Mouse (Mus musculus) hindbrain, embryonic 11.5 days (tissue): ENCODE data around the gene Fam221a. TPM values are rescaled to one million over a fixed set of nuclear protein-coding genes. Genes with fewer than 3 reads are reported as not detected.

Experiments used
- ATAC-seq: fragments of 200-750 bp; cut with Nextera tagmentation; 2 replicates; pipeline ENCODE4 v1.8.0; 2017; ENCODE audit warnings: mild to moderate bottlenecking, moderate TSS enrichment, moderate library complexity; ENCODE audit not compliant: low FRiP score
- DNase-seq: peaks from one replicate; pipeline ENCODE4 v3.0.0-alpha.2; 2015; ENCODE audit warnings: low spot score
- H3K27ac ChIP-seq: fragments of 300-500 bp; sonication (generic); 2 replicates; pipeline ENCODE4 v1.5.1; 2014; ENCODE audit warnings: mild to moderate bottlenecking, low read depth, low read length
- H3K27me3 ChIP-seq: fragments of 300-500 bp; sonication (generic); 2 replicates; pipeline ENCODE4 v1.6.1; 2014; ENCODE audit warnings: mild to moderate bottlenecking, low read length, moderate library complexity, mixed read lengths; ENCODE audit not compliant: control insufficient read depth, insufficient read depth
- H3K36me3 ChIP-seq: fragments of 300-500 bp; sonication (generic); 2 replicates; pipeline ENCODE4 v1.6.1; 2014; ENCODE audit warnings: mild to moderate bottlenecking, low read length, moderate library complexity, mixed read lengths; ENCODE audit not compliant: control insufficient read depth, insufficient read depth
- H3K4me1 ChIP-seq: fragments of 300-500 bp; sonication (generic); replicated peaks from 2 replicates; pipeline ENCODE4 v1.6.1; 2014; ENCODE audit warnings: low read length, mixed read lengths; ENCODE audit not compliant: control insufficient read depth, insufficient read depth
- H3K4me2 ChIP-seq: fragments of 300-500 bp; sonication (generic); replicated peaks from 2 replicates; pipeline ENCODE4 v1.6.1; 2014; ENCODE audit warnings: mild to moderate bottlenecking, low read depth, low read length
- H3K4me3 ChIP-seq: fragments of 300-500 bp; sonication (generic); 2 replicates; pipeline ENCODE4 v1.5.1; 2014; ENCODE audit warnings: low read depth, low read length
- H3K9ac ChIP-seq: fragments of 300-500 bp; sonication (generic); 2 replicates; pipeline ENCODE4 v1.6.1; 2014; ENCODE audit warnings: low read depth, low read length
- H3K9me3 ChIP-seq: fragments of 300-500 bp; sonication (generic); 2 replicates; pipeline ENCODE4 v1.6.1; 2016; ENCODE audit warnings: low read length; ENCODE audit not compliant: control insufficient read depth
- WGBS: fragments of 180-500 bp; shearing (Covaris S2); extraction: QIAGEN DNeasy Blood & Tissue Kit; methylation state at CpG from one replicate; pipeline ENCODE4 v1.1.7; 2014; 5-methylcytosine and 5-hydroxymethylcytosine counted together
- polyA plus RNA-seq: library from polyadenylated mRNA; unstranded; fragments of >200 nt; fragmentation: Nextera tagmentation; extraction: Ambion mirVana; gene quantifications from 2 replicates; pipeline ENCODE4 v1.2.1, GENCODE M21; 2014

Gene Fam221a
- polyA plus RNA-seq: 3.4 and 6.9 TPM in 2 replicates

DNA sequence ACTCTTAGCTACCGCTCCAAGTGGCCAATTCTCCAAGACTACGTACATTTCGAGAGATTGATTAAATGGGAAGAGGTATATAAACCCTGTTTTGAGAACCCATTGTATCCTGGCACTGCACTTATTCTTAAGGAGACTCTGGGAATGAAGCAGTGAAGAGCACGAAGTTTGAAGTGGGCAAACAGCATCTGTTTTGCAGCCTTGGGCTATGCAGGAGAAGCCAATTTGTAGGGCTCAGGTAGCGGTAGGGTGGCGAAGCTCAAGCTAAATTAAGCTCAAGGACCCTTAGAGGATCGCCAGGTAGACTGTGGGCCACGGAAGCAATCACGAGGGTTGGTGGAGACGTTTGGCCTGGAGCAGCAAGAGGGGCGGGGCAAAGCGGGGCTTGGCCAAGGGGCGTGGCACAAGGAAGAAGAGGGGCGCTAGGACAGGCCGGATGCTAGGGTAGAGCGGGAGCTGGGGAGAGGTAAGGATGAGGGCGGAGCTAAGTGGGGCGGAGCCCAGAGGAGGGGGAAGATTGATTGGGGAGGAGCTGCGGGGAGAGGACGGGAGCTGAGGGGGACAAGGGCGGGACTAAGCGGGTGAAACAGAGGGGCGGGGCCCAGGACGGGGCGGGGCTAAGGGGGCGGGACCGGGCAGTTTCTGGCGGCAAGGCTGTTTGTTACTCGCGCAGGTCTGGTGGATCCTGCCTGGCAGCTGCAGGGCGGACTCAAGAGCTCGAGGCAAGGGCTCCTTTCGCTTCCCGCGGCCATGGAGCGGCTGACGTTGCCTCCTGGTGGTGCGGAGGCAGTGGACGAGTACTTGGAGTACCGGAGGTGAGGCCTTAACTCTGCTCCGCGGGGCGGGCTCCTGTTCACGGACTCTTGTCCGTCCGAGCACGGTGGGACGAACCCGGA is at the start of gene Fam221a:
Fam221a (plus strand) TSS at position 581 of the 896 bp plus-strand sequence.
- Histone ChIP-seq H3K9me3 (no peaks in the 10 kb centered on the region), H3K27ac (no peak within 1 kb of the TSS), H3K4me1 (no peaks in the 10 kb centered on the region; the same call in 1 of the 2 replicates), H3K27me3 (no peaks in the 10 kb centered on the region), H3K4me2 (peak within 1 kb of the TSS; percentile 66), H3K9ac (peak within 1 kb of the TSS; percentile 48), H3K4me3 (peak within 1 kb of the TSS; percentile 44), H3K36me3 (no peaks in the 10 kb centered on the region)
- 5% methylated on average over 47 of the region's 49 CpGs for WGBS
- DNase-seq (peak; percentile 94), ATAC-seq (peak; percentile 97)

DNA sequence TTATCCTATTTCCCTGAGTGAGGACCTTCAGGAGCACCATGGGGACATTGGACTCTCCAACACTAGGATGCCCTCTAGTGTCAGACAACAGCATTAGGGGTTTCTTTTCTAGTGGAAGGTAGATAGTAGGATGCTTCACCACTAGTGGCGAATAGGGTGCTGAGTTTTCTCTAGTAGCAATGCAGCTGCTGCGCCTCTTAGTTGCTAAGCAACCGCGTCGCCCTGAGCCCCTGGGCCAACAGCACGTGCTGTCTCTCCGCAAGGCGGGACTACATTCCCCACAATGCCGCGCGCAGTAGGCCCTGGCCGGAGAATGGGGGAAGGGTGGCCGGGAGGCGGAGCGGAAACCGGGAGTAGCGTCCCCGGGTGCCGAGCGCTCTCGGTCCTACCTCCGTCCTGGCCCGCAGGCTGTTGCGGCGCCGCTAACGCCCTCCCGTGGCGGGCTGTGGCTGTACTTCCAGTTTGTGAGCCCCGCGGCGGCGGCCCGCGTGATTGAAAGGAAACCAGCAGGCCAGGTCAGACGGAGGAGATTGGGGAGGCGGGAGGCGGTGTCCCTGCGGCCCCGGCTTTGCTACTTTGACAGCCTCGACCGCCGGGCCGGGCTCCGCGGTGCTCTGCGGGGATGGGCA is 48.5 kb upstream of the Fam221a start, which contains the start of gene Ccdc126:
Ccdc126 (plus strand) TSS at position 309 of the 629 bp plus-strand sequence.
- peak; percentile 99 for DNase-seq
- peak within 1 kb of the TSS; percentile 81 for H3K9ac ChIP-seq
- peak within 1 kb of the TSS; percentile 53 for H3K4me2 ChIP-seq
- H3K9me3 ChIP-seq: no peaks in the 10 kb centered on the region
- no peaks in the 10 kb centered on the region for H3K27me3 ChIP-seq
- peak within 1 kb of the TSS; percentile 62 for H3K4me3 ChIP-seq
- H3K36me3 ChIP-seq: no peaks in the 10 kb centered on the region
- ATAC-seq: peak; percentile 100
- H3K27ac ChIP-seq: peak within 1 kb of the TSS; percentile 79
- H3K4me1 ChIP-seq: no peaks in the 10 kb centered on the region
- 0% methylated on average over 45 of the region's 47 CpGs for WGBS

DNA sequence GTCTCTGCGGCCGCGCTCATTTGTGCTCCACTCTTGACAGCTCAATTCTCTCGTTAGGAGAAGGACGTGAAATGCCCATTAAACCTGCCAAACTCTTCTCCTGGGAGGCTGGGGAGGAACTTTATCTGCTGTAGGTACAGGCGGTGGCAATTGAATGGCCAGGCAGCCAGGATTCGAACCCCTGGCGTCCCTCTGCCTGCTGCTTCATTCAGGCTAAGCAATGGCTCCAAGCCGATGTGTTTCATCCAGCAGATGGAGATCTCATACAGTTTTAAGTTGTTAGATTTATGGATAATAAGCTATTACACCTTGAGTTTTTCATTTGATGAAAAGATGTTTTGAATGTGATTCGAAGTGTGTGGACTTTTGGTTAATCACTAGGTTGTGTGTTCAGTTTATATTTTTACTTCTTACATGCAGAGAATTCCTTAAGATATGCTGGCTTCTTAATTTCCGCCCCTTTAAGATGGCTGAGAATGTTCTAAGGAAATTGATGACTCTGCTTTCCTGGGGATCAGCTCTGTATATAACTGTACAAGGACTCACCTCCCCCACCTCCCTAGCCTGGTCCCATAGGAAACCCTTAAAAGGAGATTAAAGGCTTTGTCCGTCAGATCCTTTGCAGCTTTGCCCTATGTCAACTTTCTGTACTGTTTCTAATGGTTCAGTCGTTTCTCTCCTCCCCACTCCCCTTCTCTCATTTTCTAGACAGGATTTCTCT is 47.8 kb upstream of the Fam221a start:
- no peaks in the 10 kb centered on the region for H3K9me3 ChIP-seq
- H3K36me3 ChIP-seq: no peaks in the 10 kb centered on the region
- H3K27me3 ChIP-seq: no peaks in the 10 kb centered on the region
- H3K27ac ChIP-seq: peak overlapping the region; percentile 79
- peak overlapping the region; percentile 53 for H3K4me2 ChIP-seq
- peak overlapping the region; percentile 62 for H3K4me3 ChIP-seq
- no peaks in the 10 kb centered on the region for H3K4me1 ChIP-seq
- DNase-seq (peak; percentile 21), ATAC-seq (peak; percentile 33; the same call in 1 of the 2 replicates)
- peak overlapping the region; percentile 81 for H3K9ac ChIP-seq
- WGBS: 16% methylated on average over 13 of the region's 13 CpGs

DNA sequence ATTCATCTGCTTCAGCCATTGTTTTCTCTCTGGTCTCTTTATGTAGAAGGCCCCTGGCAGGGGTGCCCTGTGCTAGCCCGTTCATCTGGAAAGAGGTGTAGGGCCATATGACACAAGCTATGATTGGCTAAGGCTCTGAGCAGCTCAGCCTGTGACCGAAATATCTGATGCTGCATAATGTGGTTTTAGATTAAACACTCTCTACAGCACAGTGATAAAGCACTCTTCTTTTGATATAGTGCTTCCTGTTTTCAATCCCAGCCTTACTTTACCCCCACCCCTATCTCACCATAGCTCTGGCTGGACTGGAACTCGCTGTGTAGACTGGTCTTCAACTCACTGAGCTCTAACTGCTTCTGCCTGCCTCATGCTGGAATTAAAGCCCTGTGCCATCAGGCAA is 46.2 kb upstream of the Fam221a start:
- Histone ChIP-seq H3K27me3 (no peaks in the 10 kb centered on the region), H3K27ac (no peak overlapping the region), H3K36me3 (no peaks in the 10 kb centered on the region), H3K9ac (no peak overlapping the region), H3K4me2 (no peak overlapping the region), H3K9me3 (no peaks in the 10 kb centered on the region), H3K4me1 (no peaks in the 10 kb centered on the region), H3K4me3 (no peak overlapping the region)
- DNase-seq: no peak
- 88% methylated on average over 3 of the region's 3 CpGs for WGBS
- ATAC-seq: no peak

DNA sequence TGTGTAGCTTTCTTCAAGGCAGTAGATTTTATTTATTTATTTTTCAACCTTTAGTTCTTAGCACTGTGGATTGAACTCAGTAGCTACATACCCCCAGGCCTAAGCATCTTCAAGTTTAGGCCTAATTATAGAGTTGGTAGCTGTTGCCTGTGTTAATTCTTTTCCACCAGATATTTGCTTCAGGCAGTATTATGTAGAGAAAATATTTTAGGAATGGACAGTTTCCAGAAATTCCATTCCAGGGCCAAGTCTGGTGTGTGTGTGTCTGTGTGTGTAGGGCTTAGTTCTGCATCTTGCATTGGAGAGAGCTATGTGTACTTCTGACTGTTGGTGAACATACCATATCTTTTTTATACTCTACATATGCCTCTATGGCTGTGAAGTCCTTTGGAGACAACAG is 45.5 kb upstream of the Fam221a start:
- Histone ChIP-seq H3K27me3 (no peaks in the 10 kb centered on the region), H3K4me1 (no peaks in the 10 kb centered on the region), H3K9ac (no peak overlapping the region), H3K36me3 (no peaks in the 10 kb centered on the region), H3K27ac (no peak overlapping the region), H3K4me3 (no peak overlapping the region), H3K4me2 (no peak overlapping the region), H3K9me3 (no peaks in the 10 kb centered on the region)
- ATAC-seq (no peak), DNase-seq (no peak)

DNA sequence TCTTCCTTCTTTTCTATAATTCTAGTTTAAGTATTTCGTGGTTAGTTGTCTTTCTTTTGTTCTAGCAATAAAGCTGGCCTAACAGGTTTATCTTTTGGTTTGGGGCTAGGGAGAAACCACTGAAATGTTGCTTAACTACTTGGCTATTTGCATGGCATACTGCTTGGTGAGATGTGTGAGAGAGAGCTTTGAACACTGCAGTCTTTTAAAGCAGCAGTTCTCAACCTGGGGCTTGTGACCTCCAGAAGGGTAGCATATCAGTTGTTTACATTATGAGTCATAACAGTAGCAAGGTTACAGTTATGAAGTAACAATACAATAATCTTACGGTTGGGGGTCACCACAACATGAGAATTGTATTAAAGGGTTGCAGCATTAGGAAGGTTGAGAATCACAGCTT is 44.6 kb upstream of the Fam221a start:
- no peaks in the 10 kb centered on the region for H3K36me3 ChIP-seq
- no peak overlapping the region for H3K4me2 ChIP-seq
- H3K4me1 ChIP-seq: no peaks in the 10 kb centered on the region
- no peak overlapping the region for H3K9ac ChIP-seq
- H3K27me3 ChIP-seq: no peaks in the 10 kb centered on the region
- 76% methylated on average over 2 of the region's 2 CpGs for WGBS
- no peaks in the 10 kb centered on the region for H3K9me3 ChIP-seq
- DNase-seq: no peak
- H3K27ac ChIP-seq: no peak overlapping the region
- ATAC-seq: no peak
- no peak overlapping the region for H3K4me3 ChIP-seq

DNA sequence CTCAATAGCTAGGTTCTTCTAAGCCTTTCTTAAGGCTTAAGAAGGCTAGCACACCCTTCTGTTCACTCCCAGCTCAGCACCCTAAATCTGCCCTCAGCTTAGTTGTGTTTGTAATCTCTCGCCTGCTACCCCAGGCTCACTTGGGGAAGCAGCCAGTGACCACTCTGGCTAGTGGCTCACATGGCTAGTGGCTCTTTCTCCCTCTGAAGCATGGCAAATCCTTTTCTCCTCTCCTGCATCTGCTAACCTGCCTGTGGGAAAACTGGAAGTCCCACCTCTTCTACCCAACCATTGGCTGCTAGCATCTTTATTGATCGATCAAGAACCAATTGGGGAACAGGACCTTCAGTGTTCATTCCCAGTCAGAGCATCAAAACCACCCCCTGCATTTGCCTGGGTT is 43.0 kb upstream of the Fam221a start:
- Histone ChIP-seq H3K27ac (no peak overlapping the region), H3K4me2 (no peak overlapping the region), H3K9ac (no peak overlapping the region), H3K9me3 (no peaks in the 10 kb centered on the region), H3K4me1 (no peaks in the 10 kb centered on the region), H3K36me3 (no peaks in the 10 kb centered on the region), H3K27me3 (no peaks in the 10 kb centered on the region), H3K4me3 (no peak overlapping the region)
- 81% methylated on average over 2 of the region's 2 CpGs for WGBS
- DNase-seq (peak; percentile 22), ATAC-seq (no peak)

DNA sequence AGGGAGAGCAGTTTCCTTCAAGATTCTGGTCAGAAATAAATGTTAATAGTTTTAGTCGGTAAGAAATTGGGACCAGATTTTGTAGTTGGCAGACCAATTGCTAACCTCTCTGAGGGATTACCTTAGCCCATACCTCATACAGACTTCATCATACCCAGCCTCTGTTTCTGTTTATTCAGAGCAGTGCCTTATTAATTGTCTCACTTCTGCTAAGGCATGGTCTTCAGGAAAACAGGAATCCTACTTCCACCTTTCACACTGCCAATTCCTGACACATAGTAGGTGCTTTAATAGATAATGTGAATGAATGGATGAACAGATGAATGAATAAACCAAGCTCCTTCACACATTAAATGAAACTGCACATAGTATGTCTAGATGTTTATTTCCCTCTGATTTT is 42.2 kb upstream of the Fam221a start:
- Histone ChIP-seq H3K9me3 (no peaks in the 10 kb centered on the region), H3K9ac (no peak overlapping the region), H3K4me2 (no peak overlapping the region), H3K27me3 (no peaks in the 10 kb centered on the region), H3K36me3 (no peaks in the 10 kb centered on the region), H3K27ac (no peak overlapping the region), H3K4me3 (no peak overlapping the region), H3K4me1 (no peaks in the 10 kb centered on the region)
- ATAC-seq (no peak), DNase-seq (no peak)
- 84% methylated on average over 1 of the region's 1 CpGs for WGBS
